Mouse (Mus musculus) T-helper 17 cell (primary cell): ENCODE results near the gene Scin.
"Not testable (repeated sequence)": the region's sequence is repeated elsewhere in the genome, so short reads cannot be mapped to it uniquely, and the experiment has no call there.

ENCODE experiments used
- in situ Hi-C, 2 experiments: fragments of 300-600 bp; cut with MboI, MseI; formaldehyde crosslinking; loops; 1 replicate in 1 of 2; 2 replicates in 1 of 2; pipeline ENCODE4 v1.15.1; 2025; ENCODE audit warnings: high pct_unique_total_duplicates in 2 of 2

Scin gene

GRCm38 (mm10) chr12:40133573-40134271, at the start of gene Scin:
TSS of gene Scin (minus strand) at chr12:40134228.
- in situ Hi-C loops: no loop called here

GRCm38 (mm10) chr12:40177089-40177488, 43.1 kb upstream of the Scin start:
- in situ Hi-C loops: no loop called here

DNA sequence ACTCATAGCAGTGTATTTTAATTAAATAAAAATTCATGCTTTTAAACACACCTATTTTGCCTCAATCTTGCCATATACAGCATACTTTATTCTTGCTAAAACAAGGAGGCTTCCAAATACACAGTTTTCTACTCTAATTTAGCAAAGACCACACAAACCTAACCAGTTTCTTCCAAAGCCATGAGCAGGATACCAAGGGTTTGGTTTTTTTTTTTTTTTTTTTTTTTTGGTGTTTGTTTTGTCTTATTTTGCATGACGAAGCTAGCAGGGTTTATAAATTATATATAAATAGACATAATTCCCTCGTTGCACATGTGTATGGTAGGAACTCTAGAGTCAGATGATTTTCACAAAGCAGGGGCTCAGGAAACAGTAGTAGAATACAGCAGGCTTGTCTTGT, 42.1 kb upstream of the Scin start:
- in situ Hi-C loops: no loop called here

DNA sequence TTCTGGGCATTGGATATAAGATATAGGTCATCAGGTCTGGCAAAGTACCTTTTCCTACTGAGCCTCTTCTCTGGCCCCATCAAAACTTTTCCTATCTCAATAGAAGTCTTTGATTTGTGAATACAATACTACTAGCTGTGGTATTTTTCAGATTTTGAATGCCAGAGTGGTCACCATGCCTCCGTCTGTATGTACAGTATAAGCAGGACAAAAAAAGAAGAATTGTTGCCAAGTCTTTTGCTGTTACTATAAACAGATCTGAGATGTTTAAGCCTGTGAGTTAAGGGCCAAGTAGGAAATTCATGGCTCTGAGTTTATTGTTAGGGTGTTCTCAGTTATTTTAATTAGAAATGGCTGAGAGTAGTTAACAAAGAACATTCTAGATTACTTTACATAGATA, 41.1 kb upstream of the Scin start:
- in situ Hi-C loops: not testable (repeated sequence)

- in situ Hi-C loops: no loop called here
These were observed 37.6 kb upstream of the Scin start for GRCm38 (mm10) chr12:40171637-40172036.

- in situ Hi-C loops: loop anchor here (5.0 to 10.0 kb wide), 2 partner anchors 87 to 655 kb away; no protein-coding TSS in a partner anchor
These were observed 35.6 kb upstream of the Scin start for GRCm38 (mm10) chr12:40169675-40170074.

GRCm38 (mm10) chr12:40164621-40165020, 30.6 kb upstream of the Scin start:
- in situ Hi-C loops: loop anchor here (5.0 to 10.0 kb wide), 2 partner anchors 82 to 650 kb away; no protein-coding TSS in a partner anchor

DNA sequence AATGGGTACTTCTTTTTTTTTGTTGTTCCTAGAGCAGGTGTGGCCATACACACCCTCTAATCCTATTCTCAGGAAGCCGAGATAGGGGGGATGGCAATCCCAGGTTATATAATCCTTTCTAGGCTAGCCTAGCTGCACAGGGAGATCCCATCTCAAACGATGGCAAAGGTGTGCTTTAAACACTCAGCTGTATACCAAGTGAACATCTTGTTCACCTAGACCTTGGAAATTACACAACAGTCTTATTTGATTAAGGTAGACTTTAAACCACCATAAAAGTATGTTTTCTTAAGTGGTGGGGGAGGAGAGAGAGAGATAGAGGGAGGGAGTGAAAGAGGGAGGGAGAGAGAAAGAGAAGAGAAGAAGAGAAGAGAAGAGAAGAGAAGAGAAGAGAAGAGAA, 26.7 kb upstream of the Scin start:
- in situ Hi-C loops: loop anchor here (10.0 kb wide), 1 partner anchor 646 kb away; no protein-coding TSS in a partner anchor

DNA sequence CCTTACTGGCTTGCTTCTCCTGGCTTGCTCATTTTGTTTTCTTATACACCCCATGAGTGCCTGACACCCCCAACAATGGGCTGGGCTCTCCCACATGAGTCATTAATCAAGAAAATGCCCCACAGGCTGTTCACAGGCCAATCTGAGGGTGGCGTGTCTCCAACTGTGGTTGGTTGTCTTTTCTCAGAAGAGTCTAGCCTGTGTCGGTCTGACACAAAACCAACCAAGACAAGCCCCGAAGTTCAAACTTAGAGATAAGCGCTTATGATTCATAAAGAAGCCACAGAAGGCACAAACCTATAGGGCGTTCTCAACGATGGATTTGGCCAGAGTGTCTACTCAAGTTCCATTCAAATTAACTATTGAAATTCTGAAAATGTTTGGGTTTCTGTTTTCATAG, 20.2 kb upstream of the Scin start:
- in situ Hi-C loops: no loop called here

- in situ Hi-C loops: no loop called here
These were observed 18.5 kb upstream of the Scin start for GRCm38 (mm10) chr12:40152353-40153069.

- in situ Hi-C loops: loop anchor here in 1 of 2 experiments (5.0 kb wide), 1 partner anchor 55 kb away; no protein-coding TSS in a partner anchor
These were observed 13.3 kb upstream of the Scin start for GRCm38 (mm10) chr12:40147319-40147718.

GRCm38 (mm10) chr12:40146510-40146909, 12.5 kb upstream of the Scin start:
- in situ Hi-C loops: loop anchor here in 1 of 2 experiments (5.0 kb wide), 1 partner anchor 54 kb away; no protein-coding TSS in a partner anchor

DNA sequence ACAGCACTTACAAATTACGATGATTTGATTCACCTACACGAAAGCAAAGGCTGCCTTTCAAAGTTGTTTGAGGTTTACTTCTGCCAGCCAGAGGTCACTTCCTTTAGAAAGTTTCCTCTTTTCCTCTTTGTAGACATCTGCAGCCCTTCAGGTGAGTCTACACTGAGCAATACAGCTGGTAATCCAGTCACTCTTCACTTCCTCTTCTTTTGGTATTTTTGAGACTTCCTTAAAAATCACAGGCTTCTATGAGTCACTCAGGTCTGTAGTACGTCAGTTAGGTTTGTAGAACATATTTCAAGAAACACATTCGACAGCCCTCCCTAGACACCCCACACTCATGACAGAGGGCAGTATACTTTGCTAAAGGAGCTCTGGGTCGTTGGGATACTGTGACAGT, 6.7 kb upstream of the Scin start:
- in situ Hi-C loops: no loop called here

GRCm38 (mm10) chr12:40139484-40140245, 5.6 kb upstream of the Scin start:
- in situ Hi-C loops: no loop called here

DNA sequence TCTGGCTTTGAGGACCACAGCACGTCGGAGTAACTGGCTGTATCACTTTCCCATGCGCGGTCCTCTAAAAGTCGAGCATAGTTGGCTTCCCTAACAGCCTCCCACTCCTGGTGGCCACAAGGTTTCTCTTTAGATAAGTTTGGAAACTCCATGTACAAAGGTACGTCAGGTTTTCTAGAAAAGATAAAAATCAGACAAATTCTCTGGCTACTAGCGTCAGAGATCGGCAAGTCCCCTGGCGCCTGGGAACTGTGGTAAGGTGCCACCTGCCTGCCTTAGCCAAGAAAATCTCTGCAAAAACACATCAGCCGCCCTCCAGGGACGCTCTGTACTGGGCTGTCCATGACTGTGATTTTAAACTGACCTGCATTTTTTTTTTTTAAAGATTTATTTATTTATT, 501 bp upstream of the Scin start:
- in situ Hi-C loops: no loop called here

DNA sequence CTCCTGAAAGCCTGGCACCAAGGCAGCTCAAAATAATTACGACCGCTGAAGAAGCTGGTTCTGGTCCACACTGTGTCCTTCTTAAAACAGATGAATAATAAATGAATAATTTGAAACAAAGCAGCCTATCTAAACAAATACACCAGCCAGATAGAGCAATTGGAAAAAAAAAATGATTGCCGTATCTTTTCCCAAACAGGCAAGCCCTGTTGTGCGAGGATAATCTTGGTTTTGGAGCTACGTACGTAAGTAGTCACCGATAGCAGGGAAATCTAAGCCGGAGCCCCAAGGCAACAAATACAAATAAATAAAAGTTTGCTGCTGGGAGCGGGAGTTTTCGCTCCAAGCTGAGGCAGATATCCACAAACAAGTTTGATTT, 845 bp downstream of the Scin start:
- in situ Hi-C loops: no loop called here

- in situ Hi-C loops: no loop called here
These were observed 15.2 kb downstream of the Scin start for GRCm38 (mm10) chr12:40118872-40119271.

DNA sequence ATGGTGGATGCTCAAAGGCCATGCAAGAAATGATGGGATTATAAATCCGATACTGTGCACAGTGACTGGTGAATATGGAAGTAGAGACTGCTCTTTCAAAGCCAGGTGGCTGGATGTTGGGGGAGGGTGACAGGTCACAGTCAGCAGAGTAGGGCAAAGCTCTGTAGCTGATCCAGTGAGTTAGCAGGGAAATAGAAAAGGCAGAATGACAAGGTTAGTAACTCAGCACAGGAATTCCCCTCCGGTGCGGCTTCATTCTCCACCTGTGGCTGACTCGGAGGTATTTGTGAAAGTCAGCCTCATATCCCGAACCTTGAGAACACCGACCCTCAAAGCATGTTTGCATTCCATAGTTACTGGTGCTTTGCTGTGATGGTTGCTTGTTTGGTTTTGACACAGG, 17.0 kb downstream of the Scin start:
- in situ Hi-C loops: no loop called here

- in situ Hi-C loops: no loop called here
These were observed 17.8 kb downstream of the Scin start for GRCm38 (mm10) chr12:40116214-40116613.

- in situ Hi-C loops: no loop called here
These were observed 19.1 kb downstream of the Scin start for GRCm38 (mm10) chr12:40114883-40115282.

DNA sequence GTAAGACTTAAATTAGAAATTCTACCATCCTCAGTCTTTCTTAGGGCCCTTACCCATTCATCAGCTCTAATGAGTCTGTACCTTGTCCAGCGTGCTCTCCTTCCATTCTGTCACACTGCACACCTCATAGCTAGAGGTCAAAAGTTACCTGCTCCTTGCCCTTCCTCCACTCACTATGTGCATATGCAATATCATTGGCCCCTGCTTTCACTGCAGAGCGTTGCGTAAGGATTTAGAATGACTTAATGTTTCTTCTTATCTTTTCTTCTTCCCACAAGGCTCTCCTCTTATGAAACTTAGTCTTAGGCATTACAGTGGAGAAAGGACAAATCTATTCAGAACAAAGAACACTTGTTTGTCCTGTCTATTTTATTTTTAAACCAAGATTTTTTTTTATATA, 20.0 kb downstream of the Scin start:
- in situ Hi-C loops: no loop called here

DNA sequence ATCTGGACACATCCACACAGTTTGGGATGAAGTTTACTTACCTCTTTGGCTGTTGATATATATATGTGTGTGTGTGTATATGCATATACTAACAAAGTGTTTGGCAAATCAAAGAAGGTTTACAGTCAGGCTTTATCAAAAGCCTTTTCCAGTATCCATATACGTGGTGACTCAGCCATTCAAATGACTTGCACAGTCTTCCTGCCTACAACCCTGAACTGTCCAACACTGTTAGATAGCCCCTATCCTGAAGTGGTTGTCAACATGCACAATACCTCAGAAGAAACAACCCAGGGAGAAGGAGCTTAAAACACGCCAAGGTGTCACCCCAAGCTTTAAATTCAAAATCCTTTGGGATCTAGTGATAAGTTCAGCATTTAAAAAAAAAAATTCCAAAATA, 20.4 kb downstream of the Scin start:
- in situ Hi-C loops: no loop called here
